Mouse (Mus musculus): ENCODE results near the gene Tspan18. TPM values are rescaled to one million over a fixed set of nuclear protein-coding genes. Genes with fewer than 3 reads are reported as not detected.

The Tspan18 gene
- polyA plus RNA-seq, 1 experiment, result 43.9 TPM

DNA sequence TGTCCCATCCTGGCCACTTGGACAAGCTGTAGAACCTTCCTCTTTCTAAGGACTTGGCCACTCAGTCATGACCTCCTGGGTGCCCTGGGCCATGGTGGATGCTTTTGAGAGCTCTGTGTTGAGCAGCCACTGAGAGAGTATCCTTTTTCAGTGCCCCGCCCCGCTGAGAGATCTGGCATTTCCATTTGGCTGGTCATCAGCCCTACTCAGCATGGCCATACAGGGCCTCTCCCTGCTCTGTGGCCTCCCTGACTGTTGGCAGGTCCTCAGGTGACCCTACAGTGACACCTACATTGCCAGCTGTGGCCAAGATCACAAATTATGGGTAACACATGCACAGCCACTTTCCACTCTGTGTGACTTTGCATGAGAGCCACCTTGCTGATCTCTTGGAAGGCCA lies 121.4 kb downstream of the Tspan18 start:
- TF ChIP-seq CTCF (IDR thresholded peaks at IDR 0.05; ENCODE audit: borderline replicate concordance, extremely low read depth, insufficient read depth, insufficient read length) (no peak), POLR2A (IDR thresholded peaks at IDR 0.05; ENCODE audit: borderline replicate concordance, extremely low read depth, insufficient read depth, insufficient read length, poor library complexity, severe bottlenecking) (no peak)
- DNase-seq (ENCODE audit: low read depth), result no peak

DNA sequence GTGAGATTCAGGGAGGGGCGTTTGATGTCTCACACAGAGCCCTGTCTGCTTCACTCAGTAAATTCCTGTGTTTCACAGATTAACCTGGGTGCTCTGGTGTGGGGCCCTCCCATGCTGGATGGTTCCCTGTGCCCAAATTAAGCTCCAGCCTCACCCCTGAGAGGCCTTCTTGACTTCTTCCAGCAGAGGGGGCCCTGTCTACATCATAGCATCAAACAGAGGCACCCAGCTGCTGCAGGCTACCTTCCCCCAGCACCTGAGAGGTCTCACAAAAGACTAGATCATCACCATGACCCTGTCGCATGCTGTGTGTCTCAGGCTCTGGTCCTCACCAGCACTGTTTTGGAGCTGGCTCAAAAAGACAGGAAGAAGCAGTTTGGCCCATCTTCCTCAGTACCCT lies 121.9 kb downstream of the Tspan18 start:
- TF ChIP-seq CTCF (IDR thresholded peaks at IDR 0.05; ENCODE audit: borderline replicate concordance, extremely low read depth, insufficient read depth, insufficient read length), result no peak; the same call in 1 of the 2 replicates
- no peak for TF ChIP-seq POLR2A (IDR thresholded peaks at IDR 0.05; ENCODE audit: borderline replicate concordance, extremely low read depth, insufficient read depth, insufficient read length, poor library complexity, severe bottlenecking)

DNA sequence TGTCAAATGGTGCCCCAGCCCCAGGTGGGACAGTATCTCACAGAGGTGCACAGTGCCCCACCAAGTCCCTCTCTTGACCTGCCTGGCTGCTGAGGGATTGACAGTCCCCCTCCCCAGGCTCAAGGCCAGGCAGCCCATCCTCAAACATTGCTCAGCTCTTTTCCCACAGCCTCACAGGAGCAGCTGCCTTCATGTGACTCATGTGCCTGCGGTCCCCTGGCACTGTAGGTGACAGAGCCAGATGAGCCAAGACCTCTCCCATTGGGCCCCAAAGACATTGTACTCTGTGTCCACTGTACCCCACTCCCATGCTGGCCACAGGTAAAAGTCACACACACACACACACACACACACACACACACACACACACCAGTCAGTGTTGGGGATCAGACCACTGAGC lies 128.2 kb downstream of the Tspan18 start:
- TF ChIP-seq POLR2A (IDR thresholded peaks at IDR 0.05; ENCODE audit: borderline replicate concordance, extremely low read depth, insufficient read depth, insufficient read length, poor library complexity, severe bottlenecking) (no peak), CTCF (IDR thresholded peaks at IDR 0.05; ENCODE audit: borderline replicate concordance, extremely low read depth, insufficient read depth, insufficient read length) (no peak)
- DNase-seq (ENCODE audit: low read depth), result no peak

More for the DNA sequence above, 121.9 kb downstream of the Tspan18 start:
- no peak for DNase-seq (ENCODE audit: low read depth)

DNA sequence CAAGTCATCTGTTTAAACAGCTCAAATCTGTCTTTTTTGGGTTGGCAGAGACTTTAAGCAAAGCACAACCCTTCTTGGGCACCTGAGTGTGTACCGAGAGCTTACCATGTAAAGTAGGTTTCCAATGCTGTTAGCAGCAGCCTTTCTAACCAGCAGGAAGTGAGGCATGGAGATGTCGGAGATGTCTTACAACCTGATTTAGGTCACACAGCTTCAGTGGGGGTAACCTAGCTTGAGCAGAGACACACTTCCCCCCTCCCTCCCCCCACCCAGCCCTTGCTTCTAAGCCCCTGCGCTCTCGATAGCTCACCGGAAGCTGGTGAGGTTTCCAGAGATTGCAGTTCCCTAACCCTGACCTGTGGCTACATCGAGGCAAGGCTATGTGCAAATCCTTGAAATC lies 129.7 kb downstream of the Tspan18 start:
- DNase-seq (ENCODE audit: low read depth), result no peak

DNA sequence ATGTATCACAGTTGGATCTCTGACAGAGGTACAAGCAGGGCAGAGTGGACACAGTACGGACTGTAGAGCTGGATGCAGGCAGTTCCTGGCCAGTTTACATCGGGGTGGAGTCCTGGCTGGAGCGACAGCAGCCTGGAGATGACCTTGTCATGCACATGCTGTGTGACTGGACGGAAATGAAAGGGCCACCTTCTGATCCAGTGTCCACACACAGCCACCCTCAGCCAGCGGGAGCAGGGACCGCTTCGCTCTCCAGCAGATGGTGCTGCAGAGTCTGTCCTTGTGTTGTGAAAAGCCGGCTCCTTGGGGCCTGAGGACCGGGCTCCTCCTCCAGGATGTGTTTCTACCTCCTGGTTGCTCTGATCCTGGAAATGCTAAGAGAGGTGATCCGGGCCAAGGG lies 130.6 kb downstream of the Tspan18 start:
- DNase-seq (ENCODE audit: low read depth), result peak; percentile 75
- TF ChIP-seq POLR2A (IDR thresholded peaks at IDR 0.05; ENCODE audit: borderline replicate concordance, extremely low read depth, insufficient read depth, insufficient read length, poor library complexity, severe bottlenecking) (no peak), CTCF (IDR thresholded peaks at IDR 0.05; ENCODE audit: borderline replicate concordance, extremely low read depth, insufficient read depth, insufficient read length) (peak; percentile 78)

More for the DNA sequence above, 129.7 kb downstream of the Tspan18 start:
- TF ChIP-seq POLR2A (IDR thresholded peaks at IDR 0.05; ENCODE audit: borderline replicate concordance, extremely low read depth, insufficient read depth, insufficient read length, poor library complexity, severe bottlenecking) (no peak), CTCF (IDR thresholded peaks at IDR 0.05; ENCODE audit: borderline replicate concordance, extremely low read depth, insufficient read depth, insufficient read length) (no peak)

DNA sequence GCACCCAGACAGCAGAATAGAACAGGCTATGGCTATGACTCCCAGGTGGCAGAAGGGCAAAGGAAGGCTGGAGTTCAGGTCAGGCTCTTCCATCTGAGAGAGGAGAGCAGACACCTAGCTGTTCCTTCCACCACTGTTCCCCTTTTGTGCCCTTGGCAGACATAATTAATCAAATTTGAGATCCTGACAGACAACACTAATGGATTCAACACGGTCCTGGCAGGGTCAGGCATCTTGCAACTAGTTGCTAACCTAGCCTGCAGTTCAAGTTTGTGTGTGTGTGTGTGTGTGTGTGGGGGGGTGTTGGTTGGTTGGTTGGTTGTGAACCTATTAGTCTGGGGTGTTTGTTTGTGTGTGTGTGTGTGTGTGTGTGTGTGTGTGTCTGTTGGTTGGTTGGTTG lies 131.5 kb downstream of the Tspan18 start:
- TF ChIP-seq CTCF (IDR thresholded peaks at IDR 0.05; ENCODE audit: borderline replicate concordance, extremely low read depth, insufficient read depth, insufficient read length), result no peak
- no peak for TF ChIP-seq POLR2A (IDR thresholded peaks at IDR 0.05; ENCODE audit: borderline replicate concordance, extremely low read depth, insufficient read depth, insufficient read length, poor library complexity, severe bottlenecking)
- no peak for DNase-seq (ENCODE audit: low read depth)

DNA sequence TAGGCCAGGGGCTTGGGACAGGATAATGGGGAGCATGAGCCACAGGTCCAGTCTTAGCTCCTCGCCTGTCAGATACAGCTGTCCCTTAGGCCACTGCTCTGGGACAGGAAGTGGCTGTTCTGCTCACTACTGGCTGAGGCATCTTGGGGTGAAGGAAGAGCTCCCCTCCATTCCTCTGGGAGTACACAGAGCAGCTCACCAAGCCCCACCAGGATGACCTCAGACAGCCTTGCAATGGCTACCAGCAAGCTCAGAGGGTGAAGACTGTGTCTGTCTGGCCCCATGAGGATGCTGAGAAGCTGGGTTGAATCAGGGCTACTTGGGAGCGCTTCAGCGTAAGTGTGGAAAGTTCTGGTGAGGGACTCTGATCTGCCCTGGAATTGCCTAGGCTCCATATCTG lies 132.3 kb downstream of the Tspan18 start:
- DNase-seq (ENCODE audit: low read depth), result no peak
- TF ChIP-seq POLR2A (IDR thresholded peaks at IDR 0.05; ENCODE audit: borderline replicate concordance, extremely low read depth, insufficient read depth, insufficient read length, poor library complexity, severe bottlenecking), result no peak
- no peak for TF ChIP-seq CTCF (IDR thresholded peaks at IDR 0.05; ENCODE audit: borderline replicate concordance, extremely low read depth, insufficient read depth, insufficient read length)

DNA sequence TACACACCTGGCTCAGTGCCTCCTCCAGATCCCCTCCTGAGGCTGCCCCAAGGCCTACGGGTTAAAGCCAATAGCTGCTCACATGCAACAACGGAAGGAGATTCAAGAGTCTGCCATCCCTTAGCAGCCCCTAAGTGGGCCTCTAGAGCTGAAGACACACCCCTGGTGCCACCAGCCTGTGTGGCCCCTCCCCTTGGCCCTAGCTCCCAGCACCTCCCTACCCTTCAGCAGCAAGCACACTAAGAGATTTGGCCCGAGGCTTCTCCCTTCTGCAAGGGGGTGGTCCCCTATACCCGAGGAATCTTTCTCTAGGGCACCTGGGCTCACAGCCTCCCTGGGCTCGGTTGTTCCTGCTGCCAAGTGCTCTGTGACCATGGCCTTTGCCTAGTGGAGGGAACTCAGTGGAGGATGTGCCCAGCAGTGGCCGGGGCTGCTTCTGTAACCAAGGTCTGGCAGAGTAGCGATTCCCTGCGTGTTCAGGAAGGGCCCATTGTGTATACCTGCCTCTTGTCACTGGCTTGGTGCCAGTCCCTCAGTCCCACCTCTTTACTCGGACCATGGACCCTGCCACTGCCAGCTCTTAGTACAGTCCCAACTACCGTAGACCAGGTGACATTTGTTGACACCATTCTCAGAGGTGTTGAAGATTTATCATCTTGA lies 133.5 kb downstream of the Tspan18 start:
- DNase-seq (ENCODE audit: low read depth), result peak; percentile 49
- TF ChIP-seq CTCF (IDR thresholded peaks at IDR 0.05; ENCODE audit: borderline replicate concordance, extremely low read depth, insufficient read depth, insufficient read length) (no peak), POLR2A (IDR thresholded peaks at IDR 0.05; ENCODE audit: borderline replicate concordance, extremely low read depth, insufficient read depth, insufficient read length, poor library complexity, severe bottlenecking) (no peak)

DNA sequence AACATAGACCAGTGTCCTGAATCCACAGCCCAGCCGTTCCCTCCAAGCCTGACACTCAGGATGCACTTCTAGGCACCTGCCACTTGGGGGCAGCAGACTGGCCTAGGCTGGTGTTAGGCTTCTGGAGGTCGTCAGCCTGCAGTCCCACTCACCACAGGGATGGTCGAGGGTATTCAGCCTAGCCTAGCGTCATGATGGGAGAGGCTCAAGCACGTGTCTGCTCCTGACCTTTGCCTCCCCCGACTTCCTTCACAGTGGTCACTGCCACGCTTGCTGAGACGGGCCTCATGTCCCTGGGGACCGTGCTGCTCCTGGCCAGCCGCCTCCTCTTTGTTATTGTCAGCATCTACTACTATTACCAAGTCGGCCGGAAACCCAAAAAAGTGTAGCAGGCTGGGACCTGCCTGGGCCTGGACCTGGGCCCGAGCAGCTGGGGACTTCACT lies 134.8 kb downstream of the Tspan18 start:
- TF ChIP-seq CTCF (IDR thresholded peaks at IDR 0.05; ENCODE audit: borderline replicate concordance, extremely low read depth, insufficient read depth, insufficient read length) (peak; percentile 94), POLR2A (IDR thresholded peaks at IDR 0.05; ENCODE audit: borderline replicate concordance, extremely low read depth, insufficient read depth, insufficient read length, poor library complexity, severe bottlenecking) (no peak)
- peak; percentile 66 for DNase-seq (ENCODE audit: low read depth)

DNA sequence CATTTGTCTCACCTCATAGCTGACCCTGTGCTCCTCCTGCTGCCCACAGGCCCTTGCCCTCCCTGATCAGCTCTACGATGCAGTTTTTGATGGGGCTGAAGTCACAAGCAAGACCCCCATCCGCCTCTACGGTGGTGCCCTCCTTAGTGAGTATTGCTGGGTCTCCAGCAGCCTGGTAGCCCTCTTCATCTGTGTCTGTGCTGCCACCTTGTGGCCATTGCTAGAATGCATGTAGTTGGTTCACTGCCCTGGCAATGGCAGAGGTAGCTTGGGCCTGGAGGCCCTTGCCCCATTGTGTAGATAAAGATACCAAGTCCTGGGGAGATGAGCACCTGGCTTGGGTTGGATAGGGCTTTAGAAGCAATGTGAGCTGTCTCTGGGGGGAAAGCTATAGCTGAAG lies 135.5 kb downstream of the Tspan18 start:
- peak; percentile 91 for DNase-seq (ENCODE audit: low read depth)
- TF ChIP-seq CTCF (IDR thresholded peaks at IDR 0.05; ENCODE audit: borderline replicate concordance, extremely low read depth, insufficient read depth, insufficient read length) (peak; percentile 91), POLR2A (IDR thresholded peaks at IDR 0.05; ENCODE audit: borderline replicate concordance, extremely low read depth, insufficient read depth, insufficient read length, poor library complexity, severe bottlenecking) (no peak)

DNA sequence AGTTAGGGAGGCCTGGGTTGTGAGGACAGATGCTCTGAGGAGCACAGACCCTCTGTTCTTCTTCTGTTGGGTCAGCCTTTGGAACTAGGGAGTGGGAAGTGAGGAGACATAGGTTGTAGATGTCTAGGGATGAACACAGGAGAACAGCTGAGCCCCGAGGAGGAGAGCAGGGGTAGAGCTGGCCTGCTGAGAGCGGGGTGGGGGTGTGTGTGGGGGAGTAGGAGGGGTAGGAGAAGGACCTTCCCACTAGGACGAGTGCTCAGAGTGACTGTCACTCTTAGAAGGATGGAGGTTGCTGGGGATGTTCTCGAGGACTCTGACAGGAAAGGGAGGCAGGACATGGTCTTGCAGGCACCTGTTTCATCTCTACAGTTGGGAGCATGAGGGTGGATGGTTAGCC lies 140.5 kb downstream of the Tspan18 start:
- TF ChIP-seq CTCF (IDR thresholded peaks at IDR 0.05; ENCODE audit: borderline replicate concordance, extremely low read depth, insufficient read depth, insufficient read length) (no peak), POLR2A (IDR thresholded peaks at IDR 0.05; ENCODE audit: borderline replicate concordance, extremely low read depth, insufficient read depth, insufficient read length, poor library complexity, severe bottlenecking) (no peak)
- no peak for DNase-seq (ENCODE audit: low read depth)

DNA sequence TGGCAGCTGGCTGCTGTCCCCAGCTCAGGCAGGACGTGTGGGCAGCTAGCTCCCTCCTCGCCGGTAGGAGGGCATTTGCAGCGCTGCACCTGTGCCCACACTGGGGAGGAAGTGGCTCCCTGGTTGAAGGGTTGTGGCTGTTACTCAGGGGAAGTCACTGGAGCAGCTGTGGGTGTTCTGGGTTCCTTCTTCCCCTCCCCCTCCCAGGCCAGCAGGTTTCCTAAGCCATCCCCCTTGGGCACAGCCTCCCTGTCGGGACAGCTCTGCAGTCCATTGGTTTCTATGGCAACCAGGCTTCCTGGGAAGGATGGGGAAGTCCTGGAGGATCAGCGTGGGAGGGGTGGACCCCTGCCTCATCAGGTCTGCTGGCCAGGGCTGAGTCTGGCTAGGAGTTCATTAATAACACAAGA lies 141.6 kb downstream of the Tspan18 start:
- no peak for TF ChIP-seq POLR2A (IDR thresholded peaks at IDR 0.05; ENCODE audit: borderline replicate concordance, extremely low read depth, insufficient read depth, insufficient read length, poor library complexity, severe bottlenecking)
- no peak for TF ChIP-seq CTCF (IDR thresholded peaks at IDR 0.05; ENCODE audit: borderline replicate concordance, extremely low read depth, insufficient read depth, insufficient read length)
- peak; percentile 73 for DNase-seq (ENCODE audit: low read depth)

Data from brain, embryonic 14.5 days (tissue).